Mouse (Mus musculus): ENCODE data around the gene Dock1.

- TF ChIP-seq CTCF (IDR thresholded peaks at IDR 0.05; ENCODE audit: extremely low read depth, insufficient read depth, insufficient read length, insufficient replicate concordance) = no peak
- TF ChIP-seq POLR2A (IDR thresholded peaks at IDR 0.05; ENCODE audit: low read depth, low read length) = no peak
Measured at GRCm38 (mm10) chr7:134724841-134725240, 54.4 kb downstream of the Dock1 start.

Data from spleen, adult 2 months (tissue).